Mouse (Mus musculus): ENCODE measurements around the gene Avpr1b. TPM values are rescaled to one million over a fixed set of nuclear protein-coding genes. Genes with fewer than 3 reads are reported as not detected.
A peak's percentile ranks its signal among the peaks of the same experiment; 100 is the strongest.

Gene Avpr1b
- polyA plus RNA-seq, 1 experiment, result not detected

DNA sequence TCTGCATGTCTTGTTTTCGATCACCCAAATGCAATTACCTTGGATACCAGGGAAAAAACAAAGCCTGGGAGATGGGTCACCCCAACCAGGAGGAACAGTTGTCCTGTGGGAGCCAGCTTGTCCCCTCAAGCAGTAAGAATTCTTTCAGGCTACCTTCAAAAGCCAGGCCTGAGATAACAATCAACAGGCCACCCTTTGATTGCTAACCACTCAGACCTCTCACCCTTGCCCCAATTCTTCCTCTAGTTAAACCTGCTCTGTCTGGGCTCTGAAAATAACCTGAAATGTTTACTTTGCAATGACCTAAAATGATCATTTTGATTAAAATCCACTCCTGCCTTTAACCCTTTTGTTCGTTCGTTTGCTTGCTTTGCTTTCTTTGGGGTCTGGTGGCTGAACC lies 24.6 kb downstream of the Avpr1b start:
- DNase-seq (ENCODE audit: low read depth), result no peak
- no peak for TF ChIP-seq POLR2A (IDR thresholded peaks at IDR 0.05; ENCODE audit: borderline replicate concordance, extremely low read depth, insufficient read depth, insufficient read length, poor library complexity, severe bottlenecking)
- TF ChIP-seq CTCF (IDR thresholded peaks at IDR 0.05; ENCODE audit: borderline replicate concordance, extremely low read depth, insufficient read depth, insufficient read length), result no peak

- no peak for TF ChIP-seq CTCF (IDR thresholded peaks at IDR 0.05; ENCODE audit: borderline replicate concordance, extremely low read depth, insufficient read depth, insufficient read length)
- no peak for TF ChIP-seq POLR2A (IDR thresholded peaks at IDR 0.05; ENCODE audit: borderline replicate concordance, extremely low read depth, insufficient read depth, insufficient read length, poor library complexity, severe bottlenecking)
- DNase-seq (ENCODE audit: low read depth), result peak; percentile 15
Observed at GRCm38 (mm10) chr1:131624175-131624835, 25.3 kb downstream of the Avpr1b start.

GRCm38 (mm10) chr1:131626200-131626599 lies 27.2 kb downstream of the Avpr1b start:
- no peak for TF ChIP-seq POLR2A (IDR thresholded peaks at IDR 0.05; ENCODE audit: borderline replicate concordance, extremely low read depth, insufficient read depth, insufficient read length, poor library complexity, severe bottlenecking)
- TF ChIP-seq CTCF (IDR thresholded peaks at IDR 0.05; ENCODE audit: borderline replicate concordance, extremely low read depth, insufficient read depth, insufficient read length), result no peak
- DNase-seq (ENCODE audit: low read depth), result no peak

GRCm38 (mm10) chr1:131632216-131632615 lies 33.2 kb downstream of the Avpr1b start:
- peak; percentile 73 for DNase-seq (ENCODE audit: low read depth)

- no peak for TF ChIP-seq POLR2A (IDR thresholded peaks at IDR 0.05; ENCODE audit: borderline replicate concordance, extremely low read depth, insufficient read depth, insufficient read length, poor library complexity, severe bottlenecking)
- no peak for TF ChIP-seq CTCF (IDR thresholded peaks at IDR 0.05; ENCODE audit: borderline replicate concordance, extremely low read depth, insufficient read depth, insufficient read length)
- no peak for DNase-seq (ENCODE audit: low read depth)
Observed at GRCm38 (mm10) chr1:131634495-131634894, 35.5 kb downstream of the Avpr1b start.

- DNase-seq (ENCODE audit: low read depth), result no peak
- TF ChIP-seq CTCF (IDR thresholded peaks at IDR 0.05; ENCODE audit: borderline replicate concordance, extremely low read depth, insufficient read depth, insufficient read length) (no peak), POLR2A (IDR thresholded peaks at IDR 0.05; ENCODE audit: borderline replicate concordance, extremely low read depth, insufficient read depth, insufficient read length, poor library complexity, severe bottlenecking) (no peak)
Observed at GRCm38 (mm10) chr1:131637791-131638540, 38.9 kb downstream of the Avpr1b start, which contains the start of gene Ctse. Gene Ctse, plus strand, starts transcription at chr1:131638306.

GRCm38 (mm10) chr1:131638541-131639421 lies 39.7 kb downstream of the Avpr1b start:
- no peak for TF ChIP-seq POLR2A (IDR thresholded peaks at IDR 0.05; ENCODE audit: borderline replicate concordance, extremely low read depth, insufficient read depth, insufficient read length, poor library complexity, severe bottlenecking)
- no peak for TF ChIP-seq CTCF (IDR thresholded peaks at IDR 0.05; ENCODE audit: borderline replicate concordance, extremely low read depth, insufficient read depth, insufficient read length)
- DNase-seq (ENCODE audit: low read depth), result no peak

DNA sequence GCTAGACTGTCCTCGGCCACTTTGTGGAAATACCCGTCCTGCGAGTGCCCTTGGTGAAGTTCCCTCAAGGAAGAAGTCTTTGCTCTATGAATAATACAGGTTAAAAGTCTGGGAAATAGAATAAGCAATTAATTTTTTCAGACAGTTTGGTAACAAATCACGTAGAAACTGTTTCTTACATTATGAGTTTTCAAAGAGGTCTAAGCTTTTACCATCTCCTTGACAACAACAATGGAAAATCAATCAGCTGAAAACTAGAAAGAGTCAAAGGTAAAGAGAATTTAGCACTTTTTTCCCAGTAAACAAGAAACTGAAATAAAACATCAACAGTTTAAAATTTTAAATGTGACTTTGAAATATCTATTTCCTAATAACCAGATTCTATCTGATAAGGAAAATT lies 41.0 kb downstream of the Avpr1b start:
- no peak for DNase-seq (ENCODE audit: low read depth)
- TF ChIP-seq POLR2A (IDR thresholded peaks at IDR 0.05; ENCODE audit: borderline replicate concordance, extremely low read depth, insufficient read depth, insufficient read length, poor library complexity, severe bottlenecking), result no peak
- no peak for TF ChIP-seq CTCF (IDR thresholded peaks at IDR 0.05; ENCODE audit: borderline replicate concordance, extremely low read depth, insufficient read depth, insufficient read length)

DNA sequence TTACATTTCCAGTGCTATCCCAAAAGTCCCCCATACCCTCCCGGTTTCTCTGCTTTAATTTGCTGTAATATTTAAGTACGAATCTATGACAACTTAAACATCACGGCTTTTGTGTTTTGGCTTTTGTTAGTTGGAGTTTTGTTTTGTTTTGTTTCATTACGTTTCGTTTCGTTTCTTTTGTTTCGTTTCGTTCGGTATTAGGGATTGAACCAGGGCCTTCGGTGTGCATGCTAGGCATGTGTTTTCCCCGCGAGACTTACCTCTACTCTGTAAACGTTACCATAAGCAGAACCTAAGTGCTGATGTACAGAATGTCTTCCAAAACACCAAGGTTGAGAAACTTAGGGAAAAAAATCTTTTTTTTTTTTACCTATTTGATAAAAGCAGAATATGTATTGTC lies 42.5 kb downstream of the Avpr1b start:
- TF ChIP-seq CTCF (IDR thresholded peaks at IDR 0.05; ENCODE audit: borderline replicate concordance, extremely low read depth, insufficient read depth, insufficient read length) (no peak), POLR2A (IDR thresholded peaks at IDR 0.05; ENCODE audit: borderline replicate concordance, extremely low read depth, insufficient read depth, insufficient read length, poor library complexity, severe bottlenecking) (no peak)
- no peak for DNase-seq (ENCODE audit: low read depth)

DNA sequence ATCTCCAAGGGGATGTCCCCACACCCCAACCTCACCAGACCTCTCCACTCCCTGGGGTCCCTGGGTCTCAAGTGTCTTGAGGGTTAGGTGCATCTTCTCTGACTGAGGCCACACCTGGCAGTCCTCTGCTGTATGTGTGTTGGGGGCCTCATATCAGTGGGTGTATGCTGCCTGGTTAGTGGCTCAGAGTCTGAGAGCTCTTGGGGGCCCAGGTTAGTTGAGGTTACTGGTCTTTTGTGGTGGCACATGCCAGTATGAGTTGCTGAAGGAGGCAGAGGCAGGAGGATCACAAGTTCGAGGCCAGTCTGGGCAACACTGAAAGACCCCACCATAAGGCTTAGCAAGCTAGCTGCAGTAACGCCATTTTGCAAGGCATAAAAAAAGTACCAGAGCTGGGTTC lies 43.2 kb downstream of the Avpr1b start:
- DNase-seq (ENCODE audit: low read depth), result no peak

DNA sequence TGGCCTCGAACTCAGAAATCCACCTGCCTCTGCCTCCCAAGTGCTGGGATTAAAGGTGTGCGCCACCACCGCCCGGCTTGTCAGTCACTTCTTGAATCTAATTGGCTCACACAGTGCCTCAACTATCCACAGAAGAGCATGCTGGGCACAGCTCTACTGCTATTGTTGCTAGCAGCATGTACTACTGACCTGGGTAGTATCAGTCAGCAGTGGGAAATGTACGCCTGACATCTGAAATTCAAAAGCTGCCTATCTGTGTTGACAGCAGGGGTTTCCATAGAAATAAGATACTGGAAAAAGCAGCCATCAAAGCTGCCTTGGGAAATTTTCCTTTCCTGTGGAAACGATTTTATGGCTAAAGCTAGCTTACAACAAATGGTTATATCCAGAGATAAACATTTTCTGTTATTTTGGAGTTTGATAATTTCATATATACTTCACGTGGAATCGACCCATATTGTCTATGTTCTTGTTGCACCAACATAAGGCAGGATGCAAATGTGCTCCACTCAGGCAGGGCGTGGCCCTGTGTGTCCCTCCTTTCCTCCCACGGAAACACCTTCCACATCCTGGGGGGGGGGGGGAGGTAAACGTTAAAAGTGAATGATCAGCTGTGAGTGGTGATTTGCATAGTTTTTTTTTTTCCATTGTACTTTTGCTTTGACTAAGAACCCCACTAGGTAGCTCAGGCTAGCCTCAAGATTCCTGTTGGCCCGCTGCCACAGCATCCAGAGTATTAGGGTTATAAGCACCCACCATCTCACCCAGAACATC lies 53.8 kb downstream of the Avpr1b start:
- TF ChIP-seq CTCF (IDR thresholded peaks at IDR 0.05; ENCODE audit: borderline replicate concordance, extremely low read depth, insufficient read depth, insufficient read length) (no peak), POLR2A (IDR thresholded peaks at IDR 0.05; ENCODE audit: borderline replicate concordance, extremely low read depth, insufficient read depth, insufficient read length, poor library complexity, severe bottlenecking) (no peak)
- DNase-seq (ENCODE audit: low read depth), result peak; percentile 32

More for the DNA sequence above, 43.2 kb downstream of the Avpr1b start:
- no peak for TF ChIP-seq POLR2A (IDR thresholded peaks at IDR 0.05; ENCODE audit: borderline replicate concordance, extremely low read depth, insufficient read depth, insufficient read length, poor library complexity, severe bottlenecking)
- no peak for TF ChIP-seq CTCF (IDR thresholded peaks at IDR 0.05; ENCODE audit: borderline replicate concordance, extremely low read depth, insufficient read depth, insufficient read length)

Data from brain, embryonic 14.5 days (tissue).